Mouse (Mus musculus): ENCODE results near the gene Slc39a7. TPM values are rescaled to one million over a fixed set of nuclear protein-coding genes. Genes with fewer than 3 reads are reported as not detected.
"Not testable (repeated sequence)": the region's sequence is repeated elsewhere in the genome, so short reads cannot be mapped to it uniquely, and the experiment has no call there.

Gene Slc39a7
- polyA plus RNA-seq, 1 experiment from 2014 or later = 151 TPM

DNA sequence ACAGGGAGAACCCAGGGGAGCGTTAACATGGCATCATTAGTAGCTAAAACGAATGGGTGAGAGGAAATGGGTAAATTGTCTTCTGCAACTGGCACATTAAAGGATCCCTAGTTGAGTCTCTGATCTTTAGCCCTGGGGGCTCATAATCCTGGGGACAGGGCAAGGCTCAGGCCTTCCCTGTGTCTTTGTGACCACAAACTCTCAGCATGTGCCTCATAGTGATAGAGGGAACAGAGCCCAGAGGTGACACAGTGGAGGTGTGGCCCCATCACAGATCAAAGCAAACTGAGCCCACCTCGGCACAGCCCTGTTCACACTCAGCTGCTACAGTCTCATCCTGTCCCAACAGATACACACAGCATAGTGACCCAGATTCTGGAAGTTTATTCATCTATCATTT, 35.8 kb downstream of the Slc39a7 start:
- Histone ChIP-seq H3K36me3 (no peaks in the 10 kb centered on the region), H3K9ac (no peak overlapping the region), H3K4me3 (replicated peaks) (no peak overlapping the region), H3K4me2 (replicated peaks) (no peak overlapping the region), H3K27ac (no peak overlapping the region), H3K27me3 (replicated peaks) (0 out of 2 replicates have a peak, but pooled peaks cover 5% of the 10 kb centered on the region), H3K4me1 (replicated peaks) (peaks cover 11% of the 10 kb centered on the region; the same call in 1 of the 2 replicates), H3K9me3 (no peaks in the 10 kb centered on the region)
- WGBS = 42% methylated on average over 3 of the region's 3 CpGs
- no peak for ATAC-seq

- no peak for ATAC-seq
- H3K4me2 ChIP-seq (replicated peaks) = no peak overlapping the region
- H3K9ac ChIP-seq = no peak overlapping the region
- no peaks in the 10 kb centered on the region for H3K9me3 ChIP-seq
- no peak overlapping the region for H3K4me3 ChIP-seq (replicated peaks)
- H3K27ac ChIP-seq = no peak overlapping the region
- 0 out of 2 replicates have a peak, but pooled peaks cover under 1% of the 10 kb centered on the region for H3K27me3 ChIP-seq (replicated peaks)
- WGBS = 90% methylated on average over 8 of the region's 8 CpGs
- no peaks in the 10 kb centered on the region for H3K36me3 ChIP-seq
- peaks cover 7% of the 10 kb centered on the region; the same call in 1 of the 2 replicates for H3K4me1 ChIP-seq (replicated peaks)
Observed at GRCm38 (mm10) chr17:33994959-33995358, 36.5 kb downstream of the Slc39a7 start.

GRCm38 (mm10) chr17:33991788-33992664, 39.5 kb downstream of the Slc39a7 start:
- Histone ChIP-seq H3K9me3 (no peaks in the 10 kb centered on the region), H3K27me3 (replicated peaks) (peaks cover 10% of the 10 kb centered on the region; the same call in 1 of the 2 replicates), H3K36me3 (no peaks in the 10 kb centered on the region), H3K4me3 (replicated peaks) (no peak overlapping the region), H3K27ac (no peak overlapping the region), H3K9ac (no peak overlapping the region), H3K4me1 (replicated peaks) (0 out of 2 replicates have a peak, but pooled peaks cover 2% of the 10 kb centered on the region), H3K4me2 (replicated peaks) (no peak overlapping the region)
- 29% methylated on average over 10 of the region's 10 CpGs for WGBS
- 0 out of 2 replicates have a peak, but pooled peaks have one; percentile 31 for ATAC-seq

- H3K9ac ChIP-seq; H3K4me3 ChIP-seq (replicated peaks); ATAC-seq; H3K27ac ChIP-seq; H3K9me3 ChIP-seq; H3K36me3 ChIP-seq; H3K4me1 ChIP-seq (replicated peaks): not testable (repeated sequence)
- H3K27me3 ChIP-seq (replicated peaks) = peaks cover 17% of the 10 kb centered on the region
- WGBS = 12% methylated on average over 8 of the region's 8 CpGs
- H3K4me2 ChIP-seq (replicated peaks) = peak overlapping the region; percentile 80
Observed at GRCm38 (mm10) chr17:33982136-33982535, 49.3 kb downstream of the Slc39a7 start.

DNA sequence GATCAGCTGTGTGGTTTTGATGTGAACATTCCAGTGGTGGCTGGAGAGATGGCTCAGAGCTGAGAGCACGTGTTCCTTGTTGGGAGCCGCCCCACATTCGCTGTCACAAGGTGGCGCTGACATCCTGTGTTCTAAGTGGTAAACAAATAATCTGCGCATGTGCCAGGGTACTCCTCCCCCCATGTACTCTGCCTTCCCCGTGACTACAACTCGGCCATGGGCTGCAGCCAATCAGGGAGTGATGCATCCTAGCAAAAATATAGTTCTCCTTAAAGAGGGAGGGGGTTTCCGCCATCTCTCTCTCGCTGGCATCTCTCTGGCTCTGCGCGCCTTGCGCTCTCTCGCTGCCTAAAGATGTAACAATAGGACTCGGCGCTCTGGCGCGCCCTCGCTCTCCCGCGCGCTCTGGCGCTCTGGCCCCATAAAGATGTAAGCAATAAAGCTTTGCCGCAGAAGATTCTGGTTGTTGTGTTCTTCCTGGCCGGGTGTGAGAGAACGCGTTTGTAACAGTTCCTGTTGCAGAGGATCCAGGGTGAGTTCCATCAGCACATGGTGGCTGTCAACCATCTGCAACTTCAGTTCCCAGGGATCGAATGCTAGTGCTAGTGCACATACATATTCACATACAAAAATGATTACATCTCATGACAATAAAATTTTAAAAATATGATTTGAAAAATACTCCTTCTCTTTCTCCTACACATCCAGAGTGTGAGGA, 50.1 kb downstream of the Slc39a7 start:
- peak overlapping the region; percentile 64 for H3K9ac ChIP-seq
- H3K27me3 ChIP-seq (replicated peaks) = peaks cover 19% of the 10 kb centered on the region
- ATAC-seq = peak; percentile 80
- not testable (repeated sequence) for H3K9me3 ChIP-seq; H3K36me3 ChIP-seq; H3K4me1 ChIP-seq (replicated peaks)
- peak overlapping the region; percentile 80 for H3K4me2 ChIP-seq (replicated peaks)
- H3K27ac ChIP-seq = peak overlapping the region; percentile 90
- WGBS = under 1% methylated on average over 27 of the region's 27 CpGs
- peak overlapping the region; percentile 50 for H3K4me3 ChIP-seq (replicated peaks)

DNA sequence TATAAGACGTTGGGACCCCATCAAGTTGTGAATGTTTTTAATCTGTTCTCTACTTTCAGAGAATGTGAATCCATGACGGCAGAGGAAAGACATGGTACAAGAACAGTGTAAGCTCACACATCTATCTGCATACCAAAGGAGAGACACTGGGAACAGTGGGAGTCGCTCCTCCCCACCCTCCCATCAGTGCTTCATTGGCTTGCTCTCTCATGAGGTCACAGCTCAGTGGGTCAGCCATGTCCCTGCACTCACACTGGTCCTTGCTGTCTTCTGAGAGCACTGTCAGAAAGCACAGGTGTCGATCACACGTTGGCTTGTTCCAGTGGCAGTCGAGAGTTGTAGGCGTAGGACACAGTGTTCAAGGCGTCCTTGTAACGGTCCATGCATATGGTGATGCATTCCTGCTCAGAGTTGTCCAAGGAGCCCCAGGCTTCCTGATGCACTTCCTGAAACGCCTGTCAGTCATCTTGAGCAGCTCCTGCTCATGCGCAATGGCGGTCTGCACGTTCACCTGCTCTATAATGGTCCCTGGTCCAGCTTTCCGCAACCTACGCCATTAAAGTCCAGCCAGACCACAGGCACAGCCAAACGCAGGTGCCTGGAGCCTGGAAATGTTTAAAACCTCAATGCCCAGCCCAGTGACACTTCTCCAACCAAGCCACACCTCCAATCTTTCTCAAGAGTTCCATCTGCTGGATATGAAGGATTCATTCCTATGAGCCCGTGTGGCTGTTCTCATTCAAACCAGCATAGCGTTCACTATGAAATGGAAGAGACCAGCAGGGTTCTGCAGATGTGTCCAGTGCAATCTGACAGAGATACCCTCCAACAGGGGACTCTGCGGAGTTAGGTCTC, 51.1 kb downstream of the Slc39a7 start:
- WGBS = 74% methylated on average over 19 of the region's 19 CpGs
- peak overlapping the region; percentile 58; the same call in 1 of the 2 replicates for H3K27ac ChIP-seq
- no peak for ATAC-seq
- H3K36me3 ChIP-seq = no peaks in the 10 kb centered on the region
- no peak overlapping the region for H3K4me3 ChIP-seq (replicated peaks)
- H3K9me3 ChIP-seq = no peaks in the 10 kb centered on the region
- no peak overlapping the region for H3K9ac ChIP-seq
- H3K4me1 ChIP-seq (replicated peaks) = peaks cover 9% of the 10 kb centered on the region
- peaks cover 22% of the 10 kb centered on the region for H3K27me3 ChIP-seq (replicated peaks)
- peak overlapping the region; percentile 80 for H3K4me2 ChIP-seq (replicated peaks)

DNA sequence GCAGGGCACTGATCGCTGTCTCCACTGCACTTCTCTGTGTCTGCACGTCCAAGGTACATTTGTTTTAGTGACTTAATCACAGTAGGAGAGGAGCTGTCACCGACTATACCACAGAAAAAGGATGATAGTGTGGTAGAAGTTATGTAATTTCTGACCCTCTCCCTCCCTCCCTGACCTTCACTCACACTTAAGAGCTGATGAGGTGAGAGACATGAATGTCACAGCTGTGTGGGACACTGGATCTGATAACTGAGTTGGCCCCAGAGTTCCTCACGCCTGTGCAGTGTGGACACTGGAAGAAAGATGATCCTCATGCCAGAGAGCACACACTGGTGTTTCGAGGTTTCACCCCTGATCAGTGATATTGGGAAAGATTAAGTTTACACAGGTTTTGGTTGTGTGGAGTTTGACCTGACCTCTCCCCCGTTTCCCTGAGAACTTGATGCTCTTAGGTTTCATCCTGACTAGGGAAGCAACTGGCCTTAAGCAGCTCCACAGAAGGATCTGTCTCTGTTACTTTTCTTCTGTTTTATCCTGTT, 51.9 kb downstream of the Slc39a7 start:
- Histone ChIP-seq H3K27me3 (replicated peaks) (peaks cover 22% of the 10 kb centered on the region), H3K4me2 (replicated peaks) (no peak overlapping the region), H3K4me3 (replicated peaks) (no peak overlapping the region), H3K36me3 (no peaks in the 10 kb centered on the region), H3K27ac (peak overlapping the region; percentile 71; the same call in 1 of the 2 replicates), H3K9ac (no peak overlapping the region), H3K4me1 (replicated peaks) (peaks cover 9% of the 10 kb centered on the region), H3K9me3 (no peaks in the 10 kb centered on the region)
- no peak for ATAC-seq
- WGBS = 69% methylated on average over 6 of the region's 6 CpGs

- peak; percentile 94 for ATAC-seq
- Histone ChIP-seq H3K4me3 (replicated peaks) (peak overlapping the region; percentile 46), H3K4me1 (replicated peaks) (peaks cover 9% of the 10 kb centered on the region), H3K36me3 (no peaks in the 10 kb centered on the region), H3K27me3 (replicated peaks) (peaks cover 22% of the 10 kb centered on the region), H3K9me3 (no peaks in the 10 kb centered on the region), H3K4me2 (replicated peaks) (peak overlapping the region; percentile 83), H3K9ac (peak overlapping the region; percentile 24; the same call in 1 of the 2 replicates), H3K27ac (peak overlapping the region; percentile 71)
- under 1% methylated on average over 17 of the region's 17 CpGs for WGBS
Observed at GRCm38 (mm10) chr17:33978631-33979031, 52.9 kb downstream of the Slc39a7 start.

MicroRNAs encoded within 50 kb of the gene (microRNA counts, 519-probe panel; counts per million panel counts)
- 97.1 counts per million, percentile 29 among the panel's probes with 10 or more counts for microRNA mmu-miR-219

Other genes starting within 250 kb of the Slc39a7 start
- 20.7 and 23.4 TPM in 2 replicates for gene Angptl4, start 249.9 kb downstream of the Slc39a7 start, polyA plus RNA-seq (2015; fragmentation: Nextera tagmentation; extraction: Ambion mirVana)
- 23.0 and 30.5 TPM in 2 replicates for gene Kank3, start 221.2 kb downstream of the Slc39a7 start, polyA plus RNA-seq (2015; fragmentation: Nextera tagmentation; extraction: Ambion mirVana)
- 1,025 and 1,054 TPM in 2 replicates for gene Rps28, start 207.1 kb downstream of the Slc39a7 start, polyA plus RNA-seq (2015; fragmentation: Nextera tagmentation; extraction: Ambion mirVana)
- gene Ndufa7, start 207.1 kb downstream of the Slc39a7 start, polyA plus RNA-seq (2015; fragmentation: Nextera tagmentation; extraction: Ambion mirVana) = 492 and 540 TPM in 2 replicates
- gene Cd320, start 188.6 kb downstream of the Slc39a7 start, polyA plus RNA-seq (2015; fragmentation: Nextera tagmentation; extraction: Ambion mirVana) = 53.3 and 61.3 TPM in 2 replicates
- gene Gm7029, start 157.8 kb downstream of the Slc39a7 start, polyA plus RNA-seq (2015; fragmentation: Nextera tagmentation; extraction: Ambion mirVana) = not detected in 2 replicates
- gene Kifc1, start 141.0 kb downstream of the Slc39a7 start, polyA plus RNA-seq (2015; fragmentation: Nextera tagmentation; extraction: Ambion mirVana) = 5.7 and 7.1 TPM in 2 replicates
- 0.18 and 0.21 TPM in 2 replicates for gene Platr17, start 126.5 kb downstream of the Slc39a7 start, polyA plus RNA-seq (2015; fragmentation: Nextera tagmentation; extraction: Ambion mirVana)
- 37.5 and 39.1 TPM in 2 replicates for gene Daxx, start 122.3 kb downstream of the Slc39a7 start, polyA plus RNA-seq (2015; fragmentation: Nextera tagmentation; extraction: Ambion mirVana)
- gene Tapbp, start 115.8 kb downstream of the Slc39a7 start, polyA plus RNA-seq (2015; fragmentation: Nextera tagmentation; extraction: Ambion mirVana) = 35.6 and 39.3 TPM in 2 replicates
- gene Zbtb22, start 115.8 kb downstream of the Slc39a7 start, polyA plus RNA-seq (2015; fragmentation: Nextera tagmentation; extraction: Ambion mirVana) = 14.4 and 16.2 TPM in 2 replicates
- 29.2 and 32.9 TPM in 2 replicates for gene Rgl2, start 102.1 kb downstream of the Slc39a7 start, polyA plus RNA-seq (2015; fragmentation: Nextera tagmentation; extraction: Ambion mirVana)
- gene Pfdn6, start 91.3 kb downstream of the Slc39a7 start, polyA plus RNA-seq (2015; fragmentation: Nextera tagmentation; extraction: Ambion mirVana) = 153 and 159 TPM in 2 replicates
- gene Wdr46, start 91.0 kb downstream of the Slc39a7 start, polyA plus RNA-seq (2015; fragmentation: Nextera tagmentation; extraction: Ambion mirVana) = 37.1 and 38.5 TPM in 2 replicates
- 9.8 TPM in 2 replicates for gene B3galt4, start 80.2 kb downstream of the Slc39a7 start, polyA plus RNA-seq (2015; fragmentation: Nextera tagmentation; extraction: Ambion mirVana)
- 44.0 and 47.4 TPM in 2 replicates for gene Vps52, start 75.9 kb downstream of the Slc39a7 start, polyA plus RNA-seq (2015; fragmentation: Nextera tagmentation; extraction: Ambion mirVana)
- 1,812 and 1,948 TPM in 2 replicates for gene Rps18, start 75.7 kb downstream of the Slc39a7 start, polyA plus RNA-seq (2015; fragmentation: Nextera tagmentation; extraction: Ambion mirVana)
- 190 and 264 TPM in 2 replicates for gene H2-K1, start 31.3 kb downstream of the Slc39a7 start, polyA plus RNA-seq (2015; fragmentation: Nextera tagmentation; extraction: Ambion mirVana)
- 16.8 and 18.2 TPM in 2 replicates for gene Ring1, start 7.0 kb downstream of the Slc39a7 start, polyA plus RNA-seq (2015; fragmentation: Nextera tagmentation; extraction: Ambion mirVana)
- gene H2-Ke6, start 3.6 kb downstream of the Slc39a7 start, polyA plus RNA-seq (2015; fragmentation: Nextera tagmentation; extraction: Ambion mirVana) = 51.5 and 60.9 TPM in 2 replicates
- 41.8 and 45.0 TPM in 2 replicates for gene Rxrb, start 130 bp upstream of the Slc39a7 start, polyA plus RNA-seq (2015; fragmentation: Nextera tagmentation; extraction: Ambion mirVana)
- gene Col11a2, start 7.8 kb upstream of the Slc39a7 start, polyA plus RNA-seq (2015; fragmentation: Nextera tagmentation; extraction: Ambion mirVana) = 0.90 and 1.0 TPM in 2 replicates
- 0.66 and 0.85 TPM in 2 replicates for gene H2-Oa, start 60.7 kb upstream of the Slc39a7 start, polyA plus RNA-seq (2015; fragmentation: Nextera tagmentation; extraction: Ambion mirVana)
- 11.3 and 13.4 TPM in 2 replicates for gene H2-DMa, start 87.9 kb upstream of the Slc39a7 start, polyA plus RNA-seq (2015; fragmentation: Nextera tagmentation; extraction: Ambion mirVana)
- 88.2 and 90.7 TPM in 2 replicates for gene Brd2, start 91.0 kb upstream of the Slc39a7 start, polyA plus RNA-seq (2015; fragmentation: Nextera tagmentation; extraction: Ambion mirVana)
- gene H2-DMb2, start 111.6 kb upstream of the Slc39a7 start, polyA plus RNA-seq (2015; fragmentation: Nextera tagmentation; extraction: Ambion mirVana) = 0.68 and 0.83 TPM in 2 replicates
- 3.2 TPM in 2 replicates for gene H2-DMb1, start 121.4 kb upstream of the Slc39a7 start, polyA plus RNA-seq (2015; fragmentation: Nextera tagmentation; extraction: Ambion mirVana)
- gene Tap1, start 155.9 kb upstream of the Slc39a7 start, polyA plus RNA-seq (2015; fragmentation: Nextera tagmentation; extraction: Ambion mirVana) = 6.2 and 6.9 TPM in 2 replicates
- gene Psmb9, start 156.1 kb upstream of the Slc39a7 start, polyA plus RNA-seq (2015; fragmentation: Nextera tagmentation; extraction: Ambion mirVana) = 9.3 and 9.4 TPM in 2 replicates
- gene Psmb8, start 166.0 kb upstream of the Slc39a7 start, polyA plus RNA-seq (2015; fragmentation: Nextera tagmentation; extraction: Ambion mirVana) = 15.5 and 16.9 TPM in 2 replicates
- gene Tap2, start 171.8 kb upstream of the Slc39a7 start, polyA plus RNA-seq (2015; fragmentation: Nextera tagmentation; extraction: Ambion mirVana) = 5.3 and 5.6 TPM in 2 replicates
- gene H2-Ob, start 207.2 kb upstream of the Slc39a7 start, polyA plus RNA-seq (2015; fragmentation: Nextera tagmentation; extraction: Ambion mirVana) = 0.06 and 0.13 TPM in 2 replicates
- 17.1 and 21.4 TPM in 2 replicates for gene H2-Ab1, start 226.0 kb upstream of the Slc39a7 start, polyA plus RNA-seq (2015; fragmentation: Nextera tagmentation; extraction: Ambion mirVana)

Measured in intestine, embryonic 15.5 days (tissue).